Mouse (Mus musculus): Measurements from ENCODE around the gene Tmem109. TPM values are rescaled to one million over a fixed set of nuclear protein-coding genes. Genes with fewer than 3 reads are reported as not detected.
A peak's percentile ranks its signal among the peaks of the same experiment; 100 is the strongest.

The Tmem109 gene
- total and polyA plus RNA-seq, 2 experiments from 2014 or later = 22.9 to 39.3 TPM

- ATAC-seq (ENCODE audit: low FRiP score) = peak; percentile 90
- WGBS = under 1% methylated on average over 42 of the region's 43 CpGs
Observed at GRCm38 (mm10) chr19:10869241-10869885, 12.4 kb downstream of the Tmem109 start.

GRCm38 (mm10) chr19:10868623-10869141 lies 13.1 kb downstream of the Tmem109 start:
- Histone ChIP-seq H3K4me2 (ENCODE audit: low read depth, low read length, poor library complexity, severe bottlenecking) (peak overlapping the region; percentile 88), H3K36me3 (ENCODE audit: insufficient read depth, low read length) (peaks cover 51% of the 10 kb centered on the region), H3K9ac (replicated peaks; ENCODE audit: low read length, poor library complexity, severe bottlenecking) (peak overlapping the region; percentile 76), H3K4me3 (ENCODE audit: low read depth, low read length) (peak overlapping the region; percentile 58), H3K4me1 (ENCODE audit: insufficient read depth, low read length) (peaks cover 9% of the 10 kb centered on the region; the same call in 1 of the 2 replicates), H3K27me3 (ENCODE audit: insufficient read depth, low read length) (no peaks in the 10 kb centered on the region), H3K27ac (ENCODE audit: low read depth, low read length) (peak overlapping the region; percentile 88), H3K9me3 (ENCODE audit: low read length) (no peaks in the 10 kb centered on the region)
- under 1% methylated on average over 17 of the region's 17 CpGs for WGBS
- DNase-seq (ENCODE audit: low spot score) (peak; percentile 28), ATAC-seq (ENCODE audit: low FRiP score) (peak; percentile 46)
- TF ChIP-seq CTCF (IDR thresholded peaks at IDR 0.05) = 0 out of 2 replicates have a peak, but pooled peaks have one; percentile 33

More at GRCm38 (mm10) chr19:10869241-10869885, 12.4 kb downstream of the Tmem109 start:
- H3K4me3 ChIP-seq (ENCODE audit: low read depth, low read length) = peak overlapping the region; percentile 58
- peaks cover 9% of the 10 kb centered on the region; the same call in 1 of the 2 replicates for H3K4me1 ChIP-seq (ENCODE audit: insufficient read depth, low read length)
- no peaks in the 10 kb centered on the region for H3K27me3 ChIP-seq (ENCODE audit: insufficient read depth, low read length)
- H3K4me2 ChIP-seq (ENCODE audit: low read depth, low read length, poor library complexity, severe bottlenecking) = peak overlapping the region; percentile 88
- no peaks in the 10 kb centered on the region for H3K9me3 ChIP-seq (ENCODE audit: low read length)
- peaks cover 47% of the 10 kb centered on the region for H3K36me3 ChIP-seq (ENCODE audit: insufficient read depth, low read length)
- peak overlapping the region; percentile 88 for H3K27ac ChIP-seq (ENCODE audit: low read depth, low read length)
- peak; percentile 42 for TF ChIP-seq CTCF (IDR thresholded peaks at IDR 0.05)
- H3K9ac ChIP-seq (replicated peaks; ENCODE audit: low read length, poor library complexity, severe bottlenecking) = peak overlapping the region; percentile 76
- peak; percentile 89 for DNase-seq (ENCODE audit: low spot score)

GRCm38 (mm10) chr19:10867946-10868622 lies 13.7 kb downstream of the Tmem109 start:
- H3K4me3 ChIP-seq (ENCODE audit: low read depth, low read length) = peak overlapping the region; percentile 58
- ATAC-seq (ENCODE audit: low FRiP score) (no peak), DNase-seq (ENCODE audit: low spot score) (no peak)
- no peaks in the 10 kb centered on the region for H3K27me3 ChIP-seq (ENCODE audit: insufficient read depth, low read length)
- H3K9ac ChIP-seq (replicated peaks; ENCODE audit: low read length, poor library complexity, severe bottlenecking) = peak overlapping the region; percentile 76
- peak overlapping the region; percentile 88 for H3K4me2 ChIP-seq (ENCODE audit: low read depth, low read length, poor library complexity, severe bottlenecking)
- H3K36me3 ChIP-seq (ENCODE audit: insufficient read depth, low read length) = peaks cover 51% of the 10 kb centered on the region
- whole genome bisulfite sequencing = 17% methylated on average over 5 of the region's 5 CpGs
- peaks cover 9% of the 10 kb centered on the region; the same call in 1 of the 2 replicates for H3K4me1 ChIP-seq (ENCODE audit: insufficient read depth, low read length)
- no peak for TF ChIP-seq CTCF (IDR thresholded peaks at IDR 0.05)
- H3K9me3 ChIP-seq (ENCODE audit: low read length) = no peaks in the 10 kb centered on the region
- peak overlapping the region; percentile 88 for H3K27ac ChIP-seq (ENCODE audit: low read depth, low read length)

- no peak overlapping the region for H3K4me3 ChIP-seq (ENCODE audit: low read depth, low read length)
- peaks cover 52% of the 10 kb centered on the region for H3K36me3 ChIP-seq (ENCODE audit: insufficient read depth, low read length)
- peaks cover 9% of the 10 kb centered on the region; the same call in 1 of the 2 replicates for H3K4me1 ChIP-seq (ENCODE audit: insufficient read depth, low read length)
- no peak for DNase-seq (ENCODE audit: low spot score)
- H3K27ac ChIP-seq (ENCODE audit: low read depth, low read length) = no peak overlapping the region
- no peak overlapping the region for H3K9ac ChIP-seq (replicated peaks; ENCODE audit: low read length, poor library complexity, severe bottlenecking)
- 91% methylated on average over 13 of the region's 13 CpGs for WGBS
- H3K4me2 ChIP-seq (ENCODE audit: low read depth, low read length, poor library complexity, severe bottlenecking) = no peak overlapping the region
- no peak for ATAC-seq (ENCODE audit: low FRiP score)
- H3K27me3 ChIP-seq (ENCODE audit: insufficient read depth, low read length) = no peaks in the 10 kb centered on the region
- H3K9me3 ChIP-seq (ENCODE audit: low read length) = no peaks in the 10 kb centered on the region
- no peak for TF ChIP-seq CTCF (IDR thresholded peaks at IDR 0.05)
Observed at GRCm38 (mm10) chr19:10866351-10866750, 15.4 kb downstream of the Tmem109 start.

GRCm38 (mm10) chr19:10860072-10860497 lies 21.7 kb downstream of the Tmem109 start:
- ATAC-seq (ENCODE audit: low FRiP score) (no peak; the same call in 1 of the 2 replicates), DNase-seq (ENCODE audit: low spot score) (no peak)
- H3K4me1 ChIP-seq (ENCODE audit: insufficient read depth, low read length) = no peaks in the 10 kb centered on the region
- WGBS = 48% methylated on average over 22 of the region's 22 CpGs
- peak; percentile 26; the same call in 1 of the 2 replicates for TF ChIP-seq CTCF (IDR thresholded peaks at IDR 0.05)
- no peak overlapping the region for H3K4me3 ChIP-seq (ENCODE audit: low read depth, low read length)
- H3K4me2 ChIP-seq (ENCODE audit: low read depth, low read length, poor library complexity, severe bottlenecking) = no peak overlapping the region
- H3K9me3 ChIP-seq (ENCODE audit: low read length) = no peaks in the 10 kb centered on the region
- no peak overlapping the region for H3K9ac ChIP-seq (replicated peaks; ENCODE audit: low read length, poor library complexity, severe bottlenecking)
- peaks cover 79% of the 10 kb centered on the region for H3K36me3 ChIP-seq (ENCODE audit: insufficient read depth, low read length)
- no peak overlapping the region for H3K27ac ChIP-seq (ENCODE audit: low read depth, low read length)
- H3K27me3 ChIP-seq (ENCODE audit: insufficient read depth, low read length) = no peaks in the 10 kb centered on the region

Measured in midbrain, postnatal 0 days (tissue).